ENCODE assay signal across 13 mouse cellular contexts in genomic region chr10:98399864-98400263, GRCm38 (mm10).
DNase-seq lines count a peak whose midpoint lies in the region; ATAC-seq and TF ChIP-seq lines count a peak whose summit lies in the region.
"Had no signal": no experiment of that assay in that cellular context is flagged by ENCODE, and none has a peak within 500 bp of the region (broad histone marks: within the 10 kb centered on the region; RNA-seq: fewer than 3 reads in every experiment).

No protein-coding gene starts in this region.

- peak; percentile 7 for DNase-seq in layer of hippocampus, adult 11-12 months (ENCODE audit: low spot score)
- no peak for DNase-seq in layer of hippocampus, adult 9-11 months
- peak; percentile 36 for DNase-seq in forebrain, embryonic 10.5 days (ENCODE audit: extremely low spot score, low spot score)
- DNase-seq in gastrocnemius, postnatal 25 days, result no peak
- no peak for DNase-seq in left cerebral cortex, adult 2 months (ENCODE audit: extremely low spot score in 1 of 2, low spot score in 2 of 2)
- no peak for DNase-seq in yolk sac, embryonic 10.5 days (ENCODE audit: low spot score)
- DNase-seq: B cell, adult 2 months; gastrocnemius, adult 2 months; kidney, adult 9 months had no signal

- H3K4me2 ChIP-seq in hindbrain, embryonic 15.5 days, result no peak overlapping the region
- no peak overlapping the region for H3K4me2 ChIP-seq in neural tube, embryonic 13.5 days
- H3K4me2 ChIP-seq: embryonic facial prominence, embryonic 15.5 days; heart, embryonic 13.5 days had no signal

- no peak for TF ChIP-seq CTCF in left cerebral cortex, adult 2 months (IDR thresholded peaks at IDR 0.05)

- peak overlapping the region; percentile 48; the same call in 1 of the 2 replicates for H3K27ac ChIP-seq in forebrain, embryonic 10.5 days
- 0 out of 2 replicates have a peak overlapping the region, but pooled peaks have one; percentile 53 for H3K27ac ChIP-seq in hindbrain, embryonic 15.5 days (replicated peaks)
- 0 out of 2 replicates have a peak overlapping the region, but pooled peaks have one; percentile 9 for H3K27ac ChIP-seq in neural tube, embryonic 13.5 days (replicated peaks)
- H3K27ac ChIP-seq in left cerebral cortex, adult 2 months, result no peak overlapping the region
- H3K27ac ChIP-seq: embryonic facial prominence, embryonic 15.5 days; gastrocnemius, adult 2 months; heart, embryonic 13.5 days had no signal

- intact Hi-C loops in left cerebral cortex, adult 2 months (cut with DNase I), result no loop called here

- H3K9me3 ChIP-seq in forebrain, embryonic 10.5 days, result no peaks in the 10 kb centered on the region
- H3K9me3 ChIP-seq in hindbrain, embryonic 15.5 days, result no peaks in the 10 kb centered on the region
- H3K9me3 ChIP-seq in neural tube, embryonic 13.5 days, result no peaks in the 10 kb centered on the region
- H3K9me3 ChIP-seq: embryonic facial prominence, embryonic 15.5 days; heart, embryonic 13.5 days had no signal

- H3K4me1 ChIP-seq in forebrain, embryonic 10.5 days, result peaks cover 15% of the 10 kb centered on the region
- H3K4me1 ChIP-seq in hindbrain, embryonic 15.5 days (replicated peaks), result peaks cover 4% of the 10 kb centered on the region
- H3K4me1 ChIP-seq in neural tube, embryonic 13.5 days (replicated peaks), result 0 out of 2 replicates have a peak, but pooled peaks cover 7% of the 10 kb centered on the region
- H3K4me1 ChIP-seq: embryonic facial prominence, embryonic 15.5 days; heart, embryonic 13.5 days had no signal

- ATAC-seq in hindbrain, embryonic 15.5 days (ENCODE audit: low FRiP score, low read depth), result peak; percentile 83
- peak; percentile 82 for ATAC-seq in neural tube, embryonic 13.5 days (ENCODE audit: low read depth)

- no peaks in the 10 kb centered on the region for H3K27me3 ChIP-seq in forebrain, embryonic 10.5 days (ENCODE audit: poor library complexity, severe bottlenecking)
- H3K27me3 ChIP-seq in hindbrain, embryonic 15.5 days, result no peaks in the 10 kb centered on the region
- H3K27me3 ChIP-seq in neural tube, embryonic 13.5 days, result no peaks in the 10 kb centered on the region
- H3K27me3 ChIP-seq: embryonic facial prominence, embryonic 15.5 days; heart, embryonic 13.5 days had no signal

- H3K9ac ChIP-seq in hindbrain, embryonic 15.5 days, result no peak overlapping the region
- no peak overlapping the region for H3K9ac ChIP-seq in neural tube, embryonic 13.5 days
- H3K9ac ChIP-seq: embryonic facial prominence, embryonic 15.5 days; heart, embryonic 13.5 days had no signal

- no peak overlapping the region for H3K4me3 ChIP-seq in forebrain, embryonic 10.5 days
- H3K4me3 ChIP-seq in hindbrain, embryonic 15.5 days, result no peak overlapping the region
- H3K4me3 ChIP-seq in neural tube, embryonic 13.5 days, result no peak overlapping the region
- no peak overlapping the region for H3K4me3 ChIP-seq in left cerebral cortex, adult 2 months
- H3K4me3 ChIP-seq: embryonic facial prominence, embryonic 15.5 days; gastrocnemius, adult 2 months; heart, embryonic 13.5 days had no signal

- no peaks in the 10 kb centered on the region for H3K36me3 ChIP-seq in forebrain, embryonic 10.5 days (replicated peaks)
- no peaks in the 10 kb centered on the region for H3K36me3 ChIP-seq in hindbrain, embryonic 15.5 days
- H3K36me3 ChIP-seq in neural tube, embryonic 13.5 days, result no peaks in the 10 kb centered on the region
- H3K36me3 ChIP-seq: embryonic facial prominence, embryonic 15.5 days; heart, embryonic 13.5 days had no signal

- 21% methylated on average over 1 of the region's 1 CpGs for WGBS in forebrain, embryonic 10.5 days
- WGBS in hindbrain, embryonic 15.5 days, result 7% methylated on average over 1 of the region's 1 CpGs
- WGBS in neural tube, embryonic 13.5 days, result 5% methylated on average over 1 of the region's 1 CpGs

Comparison
In these comparisons a context has a peak if more than half of its experiments do, and no peak if none do; other contexts are left out.
1. DNase-seq: peak in layer of hippocampus, adult 11-12 months (single experiment) and forebrain, embryonic 10.5 days (single experiment); none in layer of hippocampus, adult 9-11 months (single experiment), gastrocnemius, postnatal 25 days (single experiment), left cerebral cortex, adult 2 months (0 of 2) and yolk sac, embryonic 10.5 days (single experiment).